8 mouse cellular contexts compared by ENCODE assay signal in the genomic region with DNA sequence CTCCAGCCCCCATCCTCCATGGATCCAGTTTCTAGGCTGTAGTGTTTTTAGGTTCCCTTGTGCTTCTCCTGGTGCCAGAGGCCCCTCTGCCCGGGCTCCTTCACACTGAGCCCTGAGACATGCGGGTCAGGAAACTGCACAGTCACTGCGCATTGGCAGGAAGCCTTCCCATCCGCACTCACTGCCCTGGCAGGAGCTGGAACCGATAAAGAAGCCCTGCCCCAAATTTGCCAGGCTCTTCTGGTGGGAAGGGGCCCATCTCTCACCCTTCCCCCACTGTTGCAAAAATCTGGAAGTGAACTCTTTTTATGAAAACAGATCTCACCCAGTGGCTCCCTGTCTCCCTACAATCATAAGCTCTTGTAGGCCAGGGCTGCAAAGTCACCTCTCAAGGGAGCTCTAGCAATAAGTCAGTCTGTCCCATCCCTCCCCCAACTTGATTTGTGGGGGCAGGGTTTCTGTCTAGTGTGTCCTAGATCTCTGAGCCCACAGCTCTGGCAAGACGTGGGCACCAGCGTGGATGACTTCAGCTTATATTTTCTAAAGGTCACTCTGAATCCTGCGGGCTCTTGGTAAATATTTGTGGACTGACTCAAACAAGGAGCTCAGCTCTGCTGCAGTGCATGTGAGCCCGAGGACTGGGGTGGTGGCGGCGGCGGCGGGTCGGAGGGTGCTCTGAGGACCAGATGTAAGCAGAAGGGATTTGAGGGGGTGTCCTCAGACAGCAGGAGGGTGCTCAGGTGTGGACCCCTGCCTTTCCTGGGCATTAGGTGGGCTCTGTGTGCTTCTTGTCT. TPM values are rescaled to one million over a fixed set of nuclear protein-coding genes. Genes with fewer than 3 reads are reported as not detected.
DNase-seq lines count a peak whose midpoint lies in the region; ATAC-seq lines count a peak whose summit lies in the region.

No protein-coding gene starts in this region.

- intact Hi-C loops in heart, postnatal 36 days (cut with DNase I) = no loop called here
- intact Hi-C loops in left cerebral cortex, postnatal 36 days (cut with DNase I) = no loop called here

- H3K4me3 ChIP-seq in stomach, embryonic 15.5 days (replicated peaks) = peak overlapping the region; percentile 9; the same call in 1 of the 2 replicates

- DNase-seq in frontal cortex, postnatal 25 days (ENCODE audit: low spot score in 2 of 2) = no peak
- peak; percentile 73 for DNase-seq in adrenal gland, postnatal 25 days
- DNase-seq in heart, postnatal 36 days = peak; percentile 79 to 83
- peak; percentile 53 to 58 for DNase-seq in left cerebral cortex, postnatal 36 days (ENCODE audit: low spot score in 2 of 2)
- DNase-seq in mesoderm, embryonic 11.5 days (ENCODE audit: low read depth, low spot score) = peak; percentile 28

- H3K27me3 ChIP-seq in stomach, embryonic 15.5 days (replicated peaks) = no peaks in the 10 kb centered on the region

- H3K9me3 ChIP-seq in stomach, embryonic 15.5 days = no peaks in the 10 kb centered on the region

- H3K4me1 ChIP-seq in stomach, embryonic 15.5 days = peaks cover 56% of the 10 kb centered on the region

- 0 out of 2 replicates have a peak, but pooled peaks have one; percentile 1 for ATAC-seq in frontal cortex, adult (ENCODE audit: low TSS enrichment)
- peak; percentile 44 for ATAC-seq in erythroid progenitor cell, adult 5-6 weeks (replicated peaks; ENCODE audit: low FRiP score, poor library complexity, severe bottlenecking)
- no peak for ATAC-seq in stomach, embryonic 15.5 days (ENCODE audit: insufficient read depth, low FRiP score, low read depth)

- H3K4me2 ChIP-seq in stomach, embryonic 15.5 days = peak overlapping the region; percentile 70

- no peaks in the 10 kb centered on the region for H3K36me3 ChIP-seq in stomach, embryonic 15.5 days

- peak overlapping the region; percentile 24; the same call in 1 of the 2 replicates for H3K9ac ChIP-seq in stomach, embryonic 15.5 days

- H3K27ac ChIP-seq in stomach, embryonic 15.5 days = peak overlapping the region; percentile 99

- 34% methylated on average over 14 of the region's 14 CpGs for WGBS in stomach, embryonic 15.5 days

RNA-seq across cellular contexts. Expression of gene Frmd8, which starts 26.8 kb away (rescaled TPM):
- total RNA-seq in adrenal gland, postnatal 25 days (2021) = 40.4 and 63.3 TPM in 2 replicates
- total RNA-seq in erythroid progenitor cell, adult 5-6 weeks (2015; ENCODE audit: low replicate concordance) = 3.6 and 9.2 TPM in 2 replicates
- 4.2 and 6.0 TPM in 2 replicates for total RNA-seq in erythroid progenitor cell, adult 5-6 weeks (2017; ENCODE audit: low replicate concordance)
- 10 to 100 TPM; 11.4 to 11.7 TPM for total RNA-seq in heart, postnatal 36 days (2021)
- total RNA-seq in left cerebral cortex, postnatal 36 days (2021) = 10 to 100 TPM; 11.6 to 13.3 TPM
- 25.3 and 27.7 TPM in 2 replicates for polyA plus RNA-seq in stomach, embryonic 15.5 days (2015; fragmentation: Nextera tagmentation; extraction: Ambion mirVana)

RNA-seq across cellular contexts. Expression of gene Slc25a45, which starts 29.4 kb away (rescaled TPM):
- total RNA-seq in adrenal gland, postnatal 25 days (2021) = 39.1 and 39.7 TPM in 2 replicates
- 2.9 and 8.8 TPM in 2 replicates for total RNA-seq in erythroid progenitor cell, adult 5-6 weeks (2015; ENCODE audit: low replicate concordance)
- total RNA-seq in erythroid progenitor cell, adult 5-6 weeks (2017; ENCODE audit: low replicate concordance) = 7.2 and 7.8 TPM in 2 replicates
- total RNA-seq in heart, postnatal 36 days (2021) = 1 to 10 TPM; 3.4 to 4.2 TPM
- 1 to 10 TPM; 3.0 to 4.1 TPM for total RNA-seq in left cerebral cortex, postnatal 36 days (2021)
- 5.5 TPM in 2 replicates for polyA plus RNA-seq in stomach, embryonic 15.5 days (2015; fragmentation: Nextera tagmentation; extraction: Ambion mirVana)

RNA-seq across cellular contexts. Expression of gene Tigd3, which starts 45.7 kb away (rescaled TPM):
- 1.3 and 2.0 TPM in 2 replicates for total RNA-seq in adrenal gland, postnatal 25 days (2021)
- 3.8 and 4.7 TPM in 2 replicates for total RNA-seq in erythroid progenitor cell, adult 5-6 weeks (2015; ENCODE audit: low replicate concordance)
- 8.2 and 9.4 TPM in 2 replicates for total RNA-seq in erythroid progenitor cell, adult 5-6 weeks (2017; ENCODE audit: low replicate concordance)
- under 1 TPM; 0.57 to 0.64 TPM for total RNA-seq in heart, postnatal 36 days (2021)
- total RNA-seq in left cerebral cortex, postnatal 36 days (2021) = 1 to 10 TPM; 4.3 to 4.5 TPM
- polyA plus RNA-seq in stomach, embryonic 15.5 days (2015; fragmentation: Nextera tagmentation; extraction: Ambion mirVana) = 2.3 and 2.4 TPM in 2 replicates

Comparison
In these comparisons a context has a peak if more than half of its experiments do, and no peak if none do; other contexts are left out.
1. DNase-seq: peak in adrenal gland, postnatal 25 days (single experiment), heart, postnatal 36 days (2 of 2), left cerebral cortex, postnatal 36 days (2 of 2) and mesoderm, embryonic 11.5 days (single experiment); none in frontal cortex, postnatal 25 days (0 of 2).